Mouse (Mus musculus): Measurements from ENCODE around the gene Glb1l. TPM values are rescaled to one million over a fixed set of nuclear protein-coding genes. Genes with fewer than 3 reads are reported as not detected.
"Not testable (repeated sequence)": the region's sequence is repeated elsewhere in the genome, so short reads cannot be mapped to it uniquely, and the experiment has no call there.

Glb1l gene
- polyA plus RNA-seq, 1 experiment from 2014 or later = 9.2 TPM

DNA sequence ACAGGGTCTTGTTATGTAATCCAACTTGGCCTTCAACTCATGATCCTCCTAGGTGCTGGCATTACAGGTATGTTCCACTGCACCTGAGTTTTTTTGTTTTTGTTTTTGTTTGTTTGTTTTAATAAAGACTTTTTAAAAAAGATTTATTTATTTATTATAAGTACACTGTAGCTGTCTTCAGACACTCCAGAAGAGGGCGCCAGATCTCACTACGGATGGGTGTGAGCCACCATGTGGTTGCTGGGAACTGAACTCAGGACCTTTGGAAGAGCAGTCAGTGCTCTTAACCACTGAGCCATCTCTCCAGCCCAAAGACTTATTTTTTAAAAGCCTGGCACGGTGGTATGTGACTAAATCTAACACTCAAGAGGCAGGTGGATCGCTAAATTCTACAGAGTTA, 21.9 kb upstream of the Glb1l start:
- 71% methylated on average over 4 of the region's 4 CpGs for WGBS

DNA sequence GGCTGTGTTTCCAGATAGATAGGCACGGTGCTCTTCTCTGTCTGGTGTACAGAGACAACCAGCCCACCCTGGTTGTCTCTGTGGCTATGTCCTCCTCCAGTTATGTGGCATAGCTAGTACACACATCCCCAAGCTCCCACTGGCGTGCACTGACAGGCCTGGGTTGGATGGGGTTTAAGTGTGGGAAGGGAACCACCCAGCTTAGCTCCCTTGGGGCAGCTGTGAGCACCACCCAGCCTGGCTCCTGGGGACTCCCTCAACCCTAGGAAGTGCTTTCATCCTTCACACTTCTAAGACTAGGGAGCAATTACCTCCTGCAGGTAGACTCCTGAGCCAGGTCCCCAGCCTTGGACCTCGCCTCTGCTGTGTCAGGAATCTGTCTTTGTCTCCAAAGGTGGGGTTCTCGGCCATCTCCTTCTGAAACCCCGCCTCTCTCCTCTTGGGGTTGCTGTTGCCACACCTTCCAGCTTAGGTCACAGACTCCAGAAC, 21.1 kb upstream of the Glb1l start, which contains the start of gene A630095N17Rik:
A630095N17Rik (minus strand) TSS at position 439 of the 489 bp plus-strand sequence.
- no peak within 1 kb of the TSS for H3K27ac ChIP-seq (ENCODE audit: low read length)
- H3K4me2 ChIP-seq (ENCODE audit: low read depth, low read length) = no peak within 1 kb of the TSS
- H3K4me3 ChIP-seq (ENCODE audit: low read length) = no peak within 1 kb of the TSS
- H3K9me3 ChIP-seq (ENCODE audit: control insufficient read depth, low read length) = no peaks in the 10 kb centered on the region
- 70% methylated on average over 5 of the region's 5 CpGs for WGBS
- ATAC-seq = no peak
- H3K27me3 ChIP-seq (replicated peaks; ENCODE audit: control insufficient read depth, insufficient read depth, low read length) = no peaks in the 10 kb centered on the region; the same call in 1 of the 2 replicates
- no peaks in the 10 kb centered on the region for H3K36me3 ChIP-seq (ENCODE audit: control insufficient read depth, insufficient read depth, low read length)
- no peak within 1 kb of the TSS for H3K9ac ChIP-seq (ENCODE audit: low read depth, low read length)
- H3K4me1 ChIP-seq (ENCODE audit: control insufficient read depth, insufficient read depth, low read length) = peaks cover 5% of the 10 kb centered on the region; the same call in 1 of the 2 replicates

More for the DNA sequence above, 21.9 kb upstream of the Glb1l start:
- H3K9me3 ChIP-seq (ENCODE audit: control insufficient read depth, low read length); H3K4me1 ChIP-seq (ENCODE audit: control insufficient read depth, insufficient read depth, low read length); ATAC-seq; H3K27ac ChIP-seq (ENCODE audit: low read length); H3K9ac ChIP-seq (ENCODE audit: low read depth, low read length); H3K27me3 ChIP-seq (replicated peaks; ENCODE audit: control insufficient read depth, insufficient read depth, low read length); H3K4me2 ChIP-seq (ENCODE audit: low read depth, low read length); H3K4me3 ChIP-seq (ENCODE audit: low read length); H3K36me3 ChIP-seq (ENCODE audit: control insufficient read depth, insufficient read depth, low read length): not testable (repeated sequence)

DNA sequence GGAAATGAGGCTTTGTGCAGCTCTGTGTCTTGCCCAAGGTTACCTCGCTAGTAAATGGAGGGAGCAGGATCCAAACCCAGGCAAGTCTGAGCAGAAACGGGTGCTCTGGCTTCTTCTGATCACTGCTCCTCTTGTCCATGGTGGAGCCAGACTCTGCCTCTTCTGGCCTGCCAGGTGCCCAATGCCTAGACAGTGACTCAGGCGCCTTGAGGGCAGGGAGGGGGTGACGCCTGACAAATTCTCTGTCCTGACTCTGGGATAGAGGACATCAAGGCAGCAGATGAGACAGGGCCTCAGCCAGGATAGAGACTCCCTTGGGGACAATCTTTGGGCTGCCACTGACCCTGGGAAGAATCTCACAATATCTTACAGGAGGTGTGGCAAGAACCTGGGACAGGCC, 20.6 kb upstream of the Glb1l start:
- Histone ChIP-seq H3K4me3 (ENCODE audit: low read length) (no peak overlapping the region), H3K36me3 (ENCODE audit: control insufficient read depth, insufficient read depth, low read length) (no peaks in the 10 kb centered on the region), H3K4me2 (ENCODE audit: low read depth, low read length) (no peak overlapping the region), H3K27ac (ENCODE audit: low read length) (no peak overlapping the region), H3K4me1 (ENCODE audit: control insufficient read depth, insufficient read depth, low read length) (peaks cover 5% of the 10 kb centered on the region; the same call in 1 of the 2 replicates), H3K27me3 (replicated peaks; ENCODE audit: control insufficient read depth, insufficient read depth, low read length) (no peaks in the 10 kb centered on the region; the same call in 1 of the 2 replicates), H3K9me3 (ENCODE audit: control insufficient read depth, low read length) (no peaks in the 10 kb centered on the region), H3K9ac (ENCODE audit: low read depth, low read length) (no peak overlapping the region)
- WGBS = 83% methylated on average over 4 of the region's 4 CpGs
- no peak for ATAC-seq

DNA sequence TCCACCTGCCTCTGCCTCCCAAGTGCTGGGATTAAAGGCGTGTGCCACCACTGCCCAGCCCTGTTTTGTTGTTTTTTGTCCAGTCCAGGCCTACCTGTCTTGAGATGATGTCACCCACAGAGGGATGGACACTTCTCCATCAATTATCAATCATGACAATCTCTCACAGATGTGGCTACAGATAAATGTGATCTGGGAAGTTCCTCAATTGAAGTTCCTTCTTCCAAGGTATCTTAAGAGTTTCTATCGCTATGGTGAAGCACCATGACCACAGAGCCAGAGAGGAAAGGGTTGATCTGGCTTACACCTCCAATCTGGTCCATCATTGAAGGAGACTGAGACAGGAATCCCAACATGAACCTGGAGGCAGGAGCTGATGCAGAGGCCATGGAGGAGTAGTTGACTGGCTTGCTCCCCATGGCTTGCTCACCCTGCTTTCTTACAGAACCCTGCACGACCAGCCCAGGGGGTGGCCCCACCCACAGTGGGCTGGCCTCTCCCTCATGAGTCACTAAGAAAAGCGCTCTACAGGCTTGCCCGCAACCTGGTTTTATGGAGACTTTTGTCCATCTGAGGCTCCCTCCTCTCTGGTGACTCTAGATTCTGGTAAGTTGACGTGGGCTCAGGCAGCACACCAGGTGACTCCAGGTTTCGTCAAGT, 19.9 kb upstream of the Glb1l start:
- Histone ChIP-seq H3K4me2 (ENCODE audit: low read depth, low read length) (no peak overlapping the region), H3K9ac (ENCODE audit: low read depth, low read length) (no peak overlapping the region), H3K36me3 (ENCODE audit: control insufficient read depth, insufficient read depth, low read length) (no peaks in the 10 kb centered on the region), H3K27ac (ENCODE audit: low read length) (no peak overlapping the region), H3K27me3 (replicated peaks; ENCODE audit: control insufficient read depth, insufficient read depth, low read length) (no peaks in the 10 kb centered on the region; the same call in 1 of the 2 replicates), H3K9me3 (ENCODE audit: control insufficient read depth, low read length) (no peaks in the 10 kb centered on the region), H3K4me1 (ENCODE audit: control insufficient read depth, insufficient read depth, low read length) (peaks cover 5% of the 10 kb centered on the region; the same call in 1 of the 2 replicates), H3K4me3 (ENCODE audit: low read length) (no peak overlapping the region)
- 65% methylated on average over 7 of the region's 7 CpGs for WGBS
- no peak for ATAC-seq

DNA sequence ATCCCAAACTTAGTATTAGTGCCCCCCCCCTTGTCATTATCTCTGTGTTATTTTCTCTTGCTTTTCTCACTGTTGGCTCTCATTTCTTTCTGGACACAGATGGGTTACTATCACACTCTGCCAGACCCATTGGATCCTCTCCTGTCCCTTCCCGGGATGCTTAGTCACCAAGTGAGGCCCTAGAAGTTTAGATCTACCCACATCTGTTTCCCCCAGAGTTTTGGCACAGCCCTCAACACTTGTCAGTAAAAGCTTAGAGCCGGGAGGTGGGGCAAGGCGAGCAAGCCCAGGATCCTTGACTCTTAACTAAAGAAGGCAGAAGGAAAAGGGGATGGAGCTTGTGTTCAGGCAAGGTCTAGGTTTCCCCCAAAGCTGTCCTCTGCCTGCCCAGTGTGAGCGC, 18.5 kb upstream of the Glb1l start:
- no peak overlapping the region for H3K4me2 ChIP-seq (ENCODE audit: low read depth, low read length)
- no peak overlapping the region for H3K4me3 ChIP-seq (ENCODE audit: low read length)
- 64% methylated on average over 4 of the region's 4 CpGs for WGBS

DNA sequence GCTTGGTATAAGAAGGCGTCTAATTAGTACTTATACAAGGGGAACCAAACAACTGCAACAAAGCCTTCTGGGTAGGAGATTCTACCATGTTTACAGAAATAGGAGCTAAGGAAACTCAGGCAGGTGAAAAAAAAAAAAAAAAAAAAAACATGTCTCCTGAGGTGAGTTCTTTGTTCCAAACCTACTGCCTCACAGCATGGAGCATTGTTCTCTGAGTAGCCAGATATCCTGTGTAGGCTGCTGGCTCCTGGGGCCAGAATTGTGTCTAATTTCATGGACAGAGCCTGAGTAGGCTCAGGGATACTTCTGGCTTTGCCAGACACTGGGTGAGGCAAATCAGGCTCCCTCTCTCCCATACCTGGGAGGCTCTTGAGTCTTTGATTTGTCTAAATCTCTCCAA, 17.0 kb upstream of the Glb1l start:
- WGBS = 74% methylated on average over 1 of the region's 1 CpGs
- H3K36me3 ChIP-seq (ENCODE audit: control insufficient read depth, insufficient read depth, low read length) = no peaks in the 10 kb centered on the region
- no peak overlapping the region for H3K9ac ChIP-seq (ENCODE audit: low read depth, low read length)
- no peak overlapping the region for H3K27ac ChIP-seq (ENCODE audit: low read length)
- H3K4me3 ChIP-seq (ENCODE audit: low read length) = no peak overlapping the region
- H3K4me2 ChIP-seq (ENCODE audit: low read depth, low read length) = no peak overlapping the region
- no peaks in the 10 kb centered on the region for H3K4me1 ChIP-seq (ENCODE audit: control insufficient read depth, insufficient read depth, low read length)
- H3K27me3 ChIP-seq (replicated peaks; ENCODE audit: control insufficient read depth, insufficient read depth, low read length) = no peaks in the 10 kb centered on the region; the same call in 1 of the 2 replicates
- H3K9me3 ChIP-seq (ENCODE audit: control insufficient read depth, low read length) = no peaks in the 10 kb centered on the region
- ATAC-seq = no peak

More for the DNA sequence above, 18.5 kb upstream of the Glb1l start:
- no peaks in the 10 kb centered on the region for H3K4me1 ChIP-seq (ENCODE audit: control insufficient read depth, insufficient read depth, low read length)
- H3K36me3 ChIP-seq (ENCODE audit: control insufficient read depth, insufficient read depth, low read length) = no peaks in the 10 kb centered on the region
- H3K27ac ChIP-seq (ENCODE audit: low read length) = no peak overlapping the region
- no peak overlapping the region for H3K9ac ChIP-seq (ENCODE audit: low read depth, low read length)
- no peaks in the 10 kb centered on the region for H3K9me3 ChIP-seq (ENCODE audit: control insufficient read depth, low read length)
- H3K27me3 ChIP-seq (replicated peaks; ENCODE audit: control insufficient read depth, insufficient read depth, low read length) = no peaks in the 10 kb centered on the region; the same call in 1 of the 2 replicates
- no peak for ATAC-seq

DNA sequence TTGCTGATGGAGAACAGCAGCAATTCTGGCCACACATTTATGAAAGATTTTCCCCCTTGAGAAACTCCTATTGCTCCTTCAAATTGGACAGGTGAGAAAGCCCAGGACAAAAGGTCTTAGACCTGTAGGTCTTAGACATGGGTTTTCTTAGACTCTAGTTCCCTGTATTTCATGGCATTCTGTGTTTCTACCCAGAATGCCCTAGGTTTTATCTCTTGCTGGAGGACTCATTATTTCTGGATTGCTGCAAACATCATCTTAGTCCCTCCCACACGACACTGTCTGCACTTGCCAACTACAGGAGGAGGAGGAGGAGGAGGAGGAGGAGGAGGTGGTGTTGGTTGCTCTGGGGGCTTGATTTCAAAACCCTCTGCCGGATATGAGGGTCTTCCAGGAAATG, 15.5 kb upstream of the Glb1l start:
- no peaks in the 10 kb centered on the region for H3K36me3 ChIP-seq (ENCODE audit: control insufficient read depth, insufficient read depth, low read length)
- no peaks in the 10 kb centered on the region for H3K4me1 ChIP-seq (ENCODE audit: control insufficient read depth, insufficient read depth, low read length)
- no peak overlapping the region for H3K4me2 ChIP-seq (ENCODE audit: low read depth, low read length)
- no peak overlapping the region for H3K27ac ChIP-seq (ENCODE audit: low read length)
- H3K9me3 ChIP-seq (ENCODE audit: control insufficient read depth, low read length) = no peaks in the 10 kb centered on the region
- no peak overlapping the region for H3K9ac ChIP-seq (ENCODE audit: low read depth, low read length)
- WGBS = 53% methylated on average over 2 of the region's 2 CpGs
- no peak for ATAC-seq
- no peak overlapping the region for H3K4me3 ChIP-seq (ENCODE audit: low read length)
- no peaks in the 10 kb centered on the region for H3K27me3 ChIP-seq (replicated peaks; ENCODE audit: control insufficient read depth, insufficient read depth, low read length)

DNA sequence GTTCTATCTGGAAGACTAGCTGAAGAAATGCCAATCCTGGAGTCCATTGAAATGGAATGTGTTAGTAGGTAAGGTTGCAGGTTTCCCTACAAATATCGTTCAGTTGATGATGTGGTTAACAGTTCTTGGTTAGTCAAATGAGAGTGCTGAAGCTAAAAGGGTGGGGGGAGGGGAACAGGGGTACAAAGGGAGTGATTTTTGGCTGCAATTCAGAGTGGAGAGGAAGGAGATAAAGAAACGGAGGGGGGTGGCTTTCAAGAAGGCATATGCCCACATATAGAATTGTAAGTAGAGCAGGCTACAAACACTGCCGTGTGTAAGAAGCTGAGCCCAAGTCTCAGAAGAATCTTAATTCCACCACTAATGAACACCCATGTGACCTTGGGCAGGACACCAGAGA, 14.9 kb upstream of the Glb1l start:
- Histone ChIP-seq H3K9ac (ENCODE audit: low read depth, low read length) (no peak overlapping the region), H3K4me2 (ENCODE audit: low read depth, low read length) (no peak overlapping the region), H3K36me3 (ENCODE audit: control insufficient read depth, insufficient read depth, low read length) (no peaks in the 10 kb centered on the region), H3K4me3 (ENCODE audit: low read length) (no peak overlapping the region), H3K27ac (ENCODE audit: low read length) (no peak overlapping the region), H3K4me1 (ENCODE audit: control insufficient read depth, insufficient read depth, low read length) (no peaks in the 10 kb centered on the region), H3K27me3 (replicated peaks; ENCODE audit: control insufficient read depth, insufficient read depth, low read length) (0 out of 2 replicates have a peak, but pooled peaks cover 5% of the 10 kb centered on the region), H3K9me3 (ENCODE audit: control insufficient read depth, low read length) (no peaks in the 10 kb centered on the region)
- ATAC-seq = no peak
- 63% methylated on average over 3 of the region's 3 CpGs for WGBS

DNA sequence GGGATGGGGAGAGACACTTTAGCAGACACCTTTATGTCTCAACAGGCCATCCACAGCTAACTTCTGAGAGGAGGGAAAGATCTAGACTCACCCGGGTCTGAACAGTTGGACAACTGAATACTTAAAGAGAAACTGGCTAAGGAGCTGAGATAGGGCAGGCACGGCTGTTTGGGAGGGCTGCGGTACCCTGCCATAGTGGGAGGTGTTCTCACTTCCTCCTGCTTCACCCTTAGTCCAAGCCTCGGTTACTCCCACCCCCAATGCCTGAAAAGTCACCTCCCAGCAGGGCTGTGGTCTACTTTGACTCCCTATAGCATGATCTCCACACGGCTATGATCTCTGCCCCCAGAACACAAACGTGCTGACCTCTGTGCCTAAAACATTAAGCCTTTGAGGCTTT, 12.9 kb upstream of the Glb1l start:
- ATAC-seq = no peak
- 67% methylated on average over 6 of the region's 6 CpGs for WGBS
- H3K4me3 ChIP-seq (ENCODE audit: low read length) = no peak overlapping the region
- H3K36me3 ChIP-seq (ENCODE audit: control insufficient read depth, insufficient read depth, low read length) = no peaks in the 10 kb centered on the region
- H3K9ac ChIP-seq (ENCODE audit: low read depth, low read length) = no peak overlapping the region
- H3K9me3 ChIP-seq (ENCODE audit: control insufficient read depth, low read length) = no peaks in the 10 kb centered on the region
- peaks cover 17% of the 10 kb centered on the region; the same call in 1 of the 2 replicates for H3K27me3 ChIP-seq (replicated peaks; ENCODE audit: control insufficient read depth, insufficient read depth, low read length)
- H3K4me2 ChIP-seq (ENCODE audit: low read depth, low read length) = no peak overlapping the region
- no peak overlapping the region for H3K27ac ChIP-seq (ENCODE audit: low read length)
- H3K4me1 ChIP-seq (ENCODE audit: control insufficient read depth, insufficient read depth, low read length) = peaks cover 7% of the 10 kb centered on the region
